Mouse (Mus musculus) layer of hippocampus, adult 9-10 months (tissue): ENCODE results near the gene Rusc1.
A peak's percentile ranks its signal among the peaks of the same experiment; 100 is the strongest.
"Not testable (repeated sequence)": the region's sequence is repeated elsewhere in the genome, so short reads cannot be mapped to it uniquely, and the experiment has no call there.

Source experiments
- DNase-seq: peaks from one replicate; pipeline ENCODE4 v3.0.0; 2022; ENCODE audit warnings: low spot score

Rusc1 gene

DNA sequence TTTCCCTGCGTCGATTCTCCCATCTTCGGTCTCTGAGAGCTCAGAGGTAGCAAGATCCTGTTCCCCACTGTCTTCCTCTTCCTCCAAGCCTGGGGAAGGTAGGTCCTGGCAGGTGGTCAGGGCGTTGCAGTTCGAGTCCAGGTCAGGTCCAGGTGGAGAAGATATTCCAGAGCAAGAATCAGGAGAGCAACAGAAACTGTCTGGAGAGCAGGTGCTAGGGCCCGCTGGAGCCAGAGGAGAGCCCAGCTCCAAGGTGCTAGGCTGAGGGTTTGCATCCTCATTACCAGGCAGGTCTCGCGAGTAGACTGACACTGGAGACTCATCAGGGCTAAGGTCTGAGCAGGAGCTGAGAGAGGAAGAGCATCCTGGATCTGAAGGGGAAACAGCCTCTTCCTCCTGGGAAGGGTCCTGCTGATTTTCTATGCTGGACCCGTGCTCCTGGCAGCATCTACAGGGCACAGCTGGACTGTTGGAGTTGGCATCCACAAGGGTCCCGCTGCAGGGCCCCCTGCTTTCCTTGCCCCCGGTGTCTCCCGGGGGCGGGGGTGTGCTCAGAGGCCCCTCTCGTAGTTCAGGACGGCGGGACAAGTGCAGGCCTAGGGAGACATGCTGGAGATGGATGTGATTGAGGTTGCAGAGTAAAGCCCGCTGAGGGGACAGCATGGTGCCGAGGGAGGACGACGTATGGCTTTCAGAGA lies 1.2 kb downstream of the Rusc1 start:
- DNase-seq, result no peak

DNA sequence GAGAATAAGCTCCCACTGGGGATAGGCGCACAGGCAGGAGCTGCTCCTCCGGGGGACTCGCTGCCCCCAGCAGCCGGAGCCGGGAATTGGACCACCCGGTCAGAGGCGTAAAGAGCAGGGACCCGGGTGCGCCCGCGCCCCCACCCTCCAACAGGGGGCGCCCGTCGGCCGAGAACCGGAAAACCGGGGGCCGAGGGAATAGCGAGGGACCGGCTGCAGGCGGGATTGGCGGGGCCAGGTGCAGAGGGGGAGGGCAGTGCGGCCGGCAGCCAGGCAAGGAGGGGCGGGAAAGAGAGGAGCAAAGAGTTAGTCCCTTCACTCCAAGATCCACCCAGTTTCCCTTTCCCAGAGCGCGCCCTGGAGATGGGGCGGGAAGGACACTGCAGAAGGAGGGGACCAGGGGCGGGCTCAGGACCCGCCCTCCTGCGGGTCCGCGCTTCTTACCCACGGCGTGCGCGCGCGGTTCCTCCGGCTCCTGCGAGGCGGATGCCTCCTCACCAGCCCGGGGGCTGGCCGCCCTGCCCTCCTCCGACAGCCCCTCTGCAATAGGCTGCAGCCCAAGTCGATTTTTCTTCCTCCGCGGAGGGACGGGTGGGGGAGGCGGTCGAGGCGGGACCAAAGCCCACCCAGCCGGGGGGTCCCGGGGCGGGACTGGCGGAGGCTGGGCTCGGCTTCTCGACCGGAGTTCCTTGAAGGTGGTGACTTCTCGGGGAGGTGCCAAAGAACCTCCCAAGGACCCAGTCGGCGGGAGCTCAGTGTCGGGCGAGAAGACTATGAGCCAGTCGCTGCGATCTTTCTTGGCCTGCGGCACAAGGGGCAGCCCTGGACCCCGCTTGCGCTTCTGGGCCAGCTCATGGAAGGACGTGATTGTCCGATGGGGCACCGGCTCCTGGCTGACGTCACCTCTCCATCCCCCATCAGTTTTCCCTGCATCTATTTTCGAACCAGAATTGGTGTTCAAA lies 2.1 kb downstream of the Rusc1 start:
- DNase-seq, result no peak

DNA sequence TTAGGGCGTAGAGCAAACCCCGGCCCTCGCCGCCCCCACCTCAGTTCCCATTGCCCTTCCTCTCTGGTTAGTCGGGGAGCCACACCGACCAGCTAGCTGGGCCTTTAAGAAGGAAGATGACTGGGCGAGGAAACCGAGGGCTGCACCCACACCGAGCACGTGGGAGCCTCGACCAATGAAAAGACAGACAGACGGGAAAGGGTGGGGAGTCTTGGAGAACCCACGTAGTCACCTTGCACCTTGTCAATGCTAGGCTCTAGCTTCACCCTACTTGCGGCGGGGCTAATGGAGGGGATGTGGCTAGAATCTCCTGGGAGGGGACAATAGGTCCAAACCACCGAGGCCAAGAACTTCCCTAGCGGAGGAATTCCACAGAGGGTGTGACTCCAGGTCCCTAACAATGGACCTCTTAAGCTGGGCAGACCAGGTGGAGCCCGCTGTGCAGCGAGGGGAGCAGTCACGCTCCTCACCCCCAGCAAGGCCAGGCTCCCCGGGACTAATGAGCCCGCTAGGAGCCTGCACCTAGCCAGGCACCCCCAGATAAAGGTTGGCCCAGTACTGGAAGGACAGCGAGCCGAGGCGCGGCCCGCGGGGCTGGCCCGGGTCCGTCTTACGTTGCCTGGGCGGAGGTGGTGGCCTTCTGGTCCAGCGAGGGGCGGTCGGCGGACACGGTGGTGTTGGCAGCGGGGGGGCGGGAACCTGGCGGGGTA lies 3.1 kb downstream of the Rusc1 start:
- peak; percentile 78 for DNase-seq

DNA sequence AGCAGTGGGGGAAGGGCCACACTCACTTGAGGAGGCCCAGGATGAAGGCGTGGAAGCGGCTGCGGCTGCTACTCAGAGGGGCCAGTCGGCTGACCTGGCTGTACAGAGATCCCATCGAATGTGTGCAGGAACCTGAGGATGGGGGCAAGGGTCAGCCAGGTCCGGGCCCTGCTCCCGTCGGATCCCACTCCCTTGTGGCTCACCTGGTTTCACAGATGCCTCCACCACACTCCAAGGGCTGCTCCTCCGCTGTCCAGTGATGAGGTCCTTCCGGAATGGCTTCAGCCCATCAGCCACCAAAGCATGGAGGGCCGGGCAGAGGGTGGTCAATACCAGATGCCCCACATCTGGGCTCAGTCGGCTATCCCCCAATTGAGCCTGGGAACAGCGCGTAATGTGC lies 4.1 kb downstream of the Rusc1 start:
- no peak for DNase-seq

DNA sequence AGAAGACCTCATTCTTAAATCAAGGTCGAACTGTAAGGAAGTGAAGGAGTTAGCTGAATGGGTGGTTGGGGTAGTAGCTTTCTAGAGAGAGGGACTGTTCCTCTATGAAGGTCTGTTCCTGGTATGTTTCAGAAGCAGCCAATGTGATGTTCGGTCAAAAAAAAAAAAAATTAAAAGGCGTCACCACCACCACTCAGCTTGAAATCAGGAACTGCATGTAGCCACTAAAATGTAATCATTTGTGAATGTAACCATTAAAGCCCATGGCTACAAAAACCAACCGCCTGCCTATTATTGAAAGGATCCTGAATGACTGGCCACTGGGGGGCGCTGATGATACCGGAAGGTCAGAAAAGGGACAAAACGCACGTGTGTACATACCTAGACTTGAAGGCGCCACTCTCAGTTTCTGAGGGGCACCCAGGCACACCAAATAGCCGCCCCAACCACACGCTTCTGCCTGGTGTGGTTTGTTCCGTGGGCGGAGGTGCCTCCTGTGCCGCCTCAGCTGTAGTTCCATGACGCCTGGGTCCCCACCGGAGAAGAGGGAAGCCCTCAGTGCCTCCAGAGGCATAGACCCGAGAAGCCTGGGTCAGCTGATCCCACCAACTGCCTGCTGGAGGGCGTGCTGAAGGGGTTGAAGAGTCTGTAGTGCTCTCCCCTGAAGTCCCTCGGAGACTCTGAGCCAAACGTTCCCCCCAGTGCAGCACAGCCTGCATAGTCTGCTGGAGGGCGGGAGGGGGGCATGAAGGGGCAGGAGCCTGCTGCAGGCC lies 5.6 kb downstream of the Rusc1 start:
- peak; percentile 76 for DNase-seq

DNA sequence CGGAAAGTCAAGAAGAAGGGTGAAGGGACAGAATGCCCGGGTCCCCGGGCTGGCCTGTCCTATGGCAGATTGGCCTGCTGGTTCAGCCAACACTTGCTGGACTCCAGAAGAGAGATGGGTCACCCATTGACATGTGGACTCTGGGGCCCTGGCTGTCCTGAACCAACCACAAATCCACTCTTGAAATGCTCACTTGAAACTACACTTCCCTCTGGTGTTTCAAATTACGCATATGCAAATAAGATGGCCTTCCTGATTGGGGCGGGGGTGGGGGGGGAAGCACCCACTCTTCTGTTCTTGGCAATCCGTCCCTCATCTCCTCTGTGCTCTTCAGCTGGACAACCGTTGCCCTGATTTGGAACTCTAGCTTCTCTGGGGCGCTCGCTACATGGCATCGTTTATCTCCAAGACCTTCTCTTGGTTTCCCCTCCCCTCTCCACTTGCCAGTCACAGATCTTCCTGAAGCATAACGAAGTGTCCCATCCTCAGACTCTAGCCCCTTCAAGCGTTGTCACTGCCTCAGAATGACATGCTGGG lies 8.4 kb downstream of the Rusc1 start:
- no peak for DNase-seq

DNA sequence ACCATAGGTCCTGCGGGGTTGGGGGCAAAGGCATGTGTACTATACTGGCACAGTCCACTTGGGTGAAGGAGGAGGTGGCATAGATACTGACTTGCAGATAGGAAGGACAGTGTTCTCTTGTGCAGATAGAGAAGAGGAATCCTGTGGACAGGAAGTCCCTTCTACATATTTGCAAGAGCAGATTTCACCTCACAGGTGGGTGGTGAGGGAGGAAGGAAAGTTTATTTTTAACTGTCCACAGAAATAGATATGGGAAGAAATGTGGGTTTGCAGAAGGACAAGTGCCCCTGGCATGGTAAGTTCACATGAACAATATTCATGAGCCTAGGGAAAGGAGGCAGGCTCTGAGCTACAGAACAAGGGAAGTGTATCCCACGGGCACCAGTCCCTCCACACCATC lies 9.0 kb downstream of the Rusc1 start:
- no peak for DNase-seq

DNA sequence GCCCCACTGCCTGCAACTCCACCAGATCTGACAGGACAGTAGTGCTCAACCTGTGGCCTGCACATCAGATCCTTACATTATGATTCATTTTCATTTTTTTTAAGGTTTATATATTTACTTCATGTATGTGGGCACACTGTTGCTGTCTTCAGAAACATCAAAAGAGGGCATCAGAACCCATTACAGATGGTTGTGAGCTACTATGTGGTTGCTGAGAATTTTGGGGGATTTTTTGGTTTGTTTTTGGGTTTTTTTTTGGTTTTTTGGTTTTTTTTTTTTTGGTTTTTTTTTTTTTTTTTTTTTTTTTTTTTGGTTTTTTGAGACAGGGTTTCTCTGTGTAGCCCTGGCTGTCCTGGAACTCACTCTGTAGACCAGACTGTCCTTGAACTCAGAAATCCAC lies 10.8 kb downstream of the Rusc1 start:
- DNase-seq, result not testable (repeated sequence)

DNA sequence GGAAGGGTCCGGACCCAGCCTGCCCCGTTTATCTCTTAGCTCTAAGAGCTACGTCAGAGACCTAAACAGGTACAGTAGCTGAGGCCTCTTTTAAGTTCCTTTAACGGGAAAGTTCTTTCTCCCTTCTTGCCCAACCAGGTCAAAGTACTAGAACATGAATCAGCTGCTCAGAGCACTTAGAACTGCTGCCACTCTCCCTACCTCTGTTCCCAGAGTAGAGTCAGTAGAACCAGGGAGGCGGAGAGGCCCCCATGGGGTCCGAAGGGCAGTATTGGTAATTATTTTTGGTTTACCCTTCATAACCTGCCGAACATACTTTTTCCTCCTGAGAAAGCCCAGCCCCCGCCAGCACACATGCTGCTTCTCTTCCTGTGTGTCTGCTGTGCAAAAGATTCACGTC lies 15.7 kb downstream of the Rusc1 start:
- DNase-seq, result no peak

DNA sequence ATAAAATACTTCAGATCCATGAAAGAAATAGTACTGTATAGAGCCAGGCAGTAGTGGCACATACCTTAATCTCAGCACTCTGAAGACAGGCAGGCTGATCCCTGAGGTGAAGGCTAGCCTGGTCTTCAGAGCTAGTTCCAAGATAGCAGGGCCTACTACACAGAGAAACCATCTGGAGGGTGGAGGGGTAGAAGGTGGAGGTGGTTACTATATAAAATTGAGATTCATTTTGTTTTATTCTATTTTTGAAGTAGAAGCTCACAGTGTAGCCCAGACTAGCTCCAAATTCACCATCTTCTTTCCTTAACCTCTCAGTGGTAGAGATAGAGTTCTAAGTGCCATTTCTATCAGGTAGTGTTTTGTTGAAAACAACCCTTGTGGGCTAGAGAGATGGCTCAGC lies 25.8 kb downstream of the Rusc1 start:
- DNase-seq, result no peak

DNA sequence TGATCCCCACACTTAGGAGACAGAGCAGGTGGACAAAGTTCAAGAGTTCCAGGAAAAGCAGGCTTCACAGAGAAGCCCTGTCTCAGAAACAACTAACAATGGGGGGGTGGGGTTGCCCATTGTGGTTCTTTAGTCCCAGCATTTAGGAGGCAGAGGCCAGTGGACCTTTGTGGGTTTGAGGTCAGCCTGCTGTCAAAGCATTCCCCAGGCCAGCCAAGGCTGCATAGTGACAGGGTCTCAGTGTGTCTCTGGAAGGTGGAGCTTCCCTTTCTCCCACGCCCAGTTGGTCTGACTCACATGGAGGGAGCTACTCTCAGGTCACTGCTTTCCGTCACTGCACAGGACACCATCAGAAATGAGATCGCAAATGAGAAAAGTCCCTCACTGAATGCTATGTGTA lies 31.4 kb downstream of the Rusc1 start:
- no peak for DNase-seq

DNA sequence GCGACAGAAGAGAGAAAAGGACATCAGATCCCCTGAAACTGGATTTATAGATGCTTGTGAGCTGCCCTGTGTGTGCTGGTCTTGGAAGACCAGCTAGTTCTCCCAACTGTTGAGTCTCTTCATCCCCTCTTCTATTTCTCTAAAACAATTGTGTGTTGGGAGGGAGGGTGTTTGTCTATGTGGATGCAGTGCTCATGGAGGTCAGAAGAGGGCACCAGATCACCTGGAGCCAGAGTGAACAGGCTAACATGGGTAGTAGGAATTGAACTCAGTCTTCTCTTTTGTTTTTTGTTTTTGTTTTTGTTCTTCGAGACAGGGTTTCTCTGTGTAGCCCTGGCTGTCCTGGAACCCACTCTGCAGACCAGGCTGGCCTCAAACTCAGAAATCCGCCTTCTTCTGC lies 34.3 kb downstream of the Rusc1 start:
- no peak for DNase-seq

DNA sequence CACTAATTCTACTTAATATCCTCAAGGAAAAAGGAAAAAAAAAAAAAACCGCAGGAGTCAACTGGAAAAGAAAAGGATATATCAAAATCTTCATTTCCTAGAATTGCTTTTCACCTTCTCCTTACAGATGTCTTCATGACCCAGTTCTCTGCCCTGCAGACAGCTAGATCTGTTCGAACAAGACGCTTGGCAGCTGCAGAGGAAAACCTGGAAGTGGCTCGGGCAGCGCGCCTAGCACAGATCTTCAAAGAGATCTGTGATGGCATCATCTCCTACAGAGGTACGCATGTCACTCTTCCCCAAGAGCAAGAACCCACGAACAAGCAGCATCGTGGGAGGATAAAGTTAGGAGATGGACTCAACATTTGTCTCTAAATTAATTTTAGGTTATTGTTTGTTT lies 34.8 kb downstream of the Rusc1 start:
- no peak for DNase-seq

DNA sequence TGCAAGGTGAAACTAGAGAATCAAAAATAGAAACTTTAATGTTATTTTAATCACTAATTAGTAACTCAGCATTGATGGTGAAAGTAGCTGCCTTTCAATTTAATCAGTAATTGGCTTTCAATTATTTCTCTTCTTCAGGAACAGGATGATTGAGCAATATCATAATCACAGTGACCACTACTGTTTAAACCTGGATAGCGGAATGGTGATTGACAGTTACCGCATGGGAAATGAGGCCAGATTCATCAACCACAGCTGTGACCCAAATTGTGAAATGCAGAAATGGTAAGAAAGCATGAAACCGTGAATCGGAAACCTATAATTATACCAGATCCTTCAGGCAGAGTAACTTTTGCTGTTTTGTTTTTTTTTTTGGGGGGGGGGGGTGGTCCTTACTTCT lies 49.8 kb downstream of the Rusc1 start:
- no peak for DNase-seq
